Mouse (Mus musculus): ENCODE data around the gene Vmn1r3. TPM values are rescaled to one million over a fixed set of nuclear protein-coding genes. Genes with fewer than 3 reads are reported as not detected.
A peak's percentile ranks its signal among the peaks of the same experiment; 100 is the strongest.
"Not testable (repeated sequence)": the region's sequence is repeated elsewhere in the genome, so short reads cannot be mapped to it uniquely, and the experiment has no call there.

Gene Vmn1r3
- total and polyA plus RNA-seq, 3 experiments: not detected

GRCm38 (mm10) chr4:3225416-3225815 lies 40.3 kb upstream of the Vmn1r3 start:
- not testable (repeated sequence) for DNase-seq (ENCODE audit: low read depth, low spot score); H3K9me3 ChIP-seq (replicated peaks; ENCODE audit: insufficient read depth, low read length)

GRCm38 (mm10) chr4:3224848-3225247 lies 39.7 kb upstream of the Vmn1r3 start:
- DNase-seq (ENCODE audit: low read depth, low spot score); H3K79me2 ChIP-seq (ENCODE audit: control insufficient read depth, insufficient read depth, low read length, poor library complexity); H3K27ac ChIP-seq (ENCODE audit: control insufficient read depth, low read depth, low read length); H3K27me3 ChIP-seq (ENCODE audit: control insufficient read depth in 1 of 2, insufficient read depth in 2 of 2, low read length in 2 of 2); H3K36me3 ChIP-seq (ENCODE audit: control insufficient read depth in 1 of 2, insufficient read depth in 2 of 2, low read length in 2 of 2); H3K9ac ChIP-seq (ENCODE audit: control insufficient read depth, low read depth, low read length, poor library complexity, severe bottlenecking); H3K4me3 ChIP-seq (ENCODE audit: control insufficient read depth in 1 of 2, insufficient read depth in 1 of 2, low read depth in 2 of 2, low read length in 2 of 2); H3K9me3 ChIP-seq (replicated peaks; ENCODE audit: insufficient read depth, low read length); H3K4me1 ChIP-seq (ENCODE audit: control insufficient read depth in 1 of 2, insufficient read depth in 2 of 2, low read length in 2 of 2): not testable (repeated sequence)

More at GRCm38 (mm10) chr4:3225416-3225815, 40.3 kb upstream of the Vmn1r3 start:
- H3K27ac ChIP-seq (ENCODE audit: control insufficient read depth, low read depth, low read length); H3K4me1 ChIP-seq (ENCODE audit: control insufficient read depth in 1 of 2, insufficient read depth in 2 of 2, low read length in 2 of 2); H3K36me3 ChIP-seq (ENCODE audit: control insufficient read depth in 1 of 2, insufficient read depth in 2 of 2, low read length in 2 of 2); H3K27me3 ChIP-seq (ENCODE audit: control insufficient read depth in 1 of 2, insufficient read depth in 2 of 2, low read length in 2 of 2); H3K4me3 ChIP-seq (ENCODE audit: control insufficient read depth in 1 of 2, insufficient read depth in 1 of 2, low read depth in 2 of 2, low read length in 2 of 2); H3K9ac ChIP-seq (ENCODE audit: control insufficient read depth, low read depth, low read length, poor library complexity, severe bottlenecking); H3K79me2 ChIP-seq (ENCODE audit: control insufficient read depth, insufficient read depth, low read length, poor library complexity): not testable (repeated sequence)

- H3K79me2 ChIP-seq (ENCODE audit: control insufficient read depth, insufficient read depth, low read length, poor library complexity); H3K9ac ChIP-seq (ENCODE audit: control insufficient read depth, low read depth, low read length, poor library complexity, severe bottlenecking); H3K4me3 ChIP-seq (ENCODE audit: control insufficient read depth in 1 of 2, insufficient read depth in 1 of 2, low read depth in 2 of 2, low read length in 2 of 2); H3K36me3 ChIP-seq (ENCODE audit: control insufficient read depth in 1 of 2, insufficient read depth in 2 of 2, low read length in 2 of 2); H3K9me3 ChIP-seq (replicated peaks; ENCODE audit: insufficient read depth, low read length); H3K27ac ChIP-seq (ENCODE audit: control insufficient read depth, low read depth, low read length); DNase-seq (ENCODE audit: low read depth, low spot score); H3K4me1 ChIP-seq (ENCODE audit: control insufficient read depth in 1 of 2, insufficient read depth in 2 of 2, low read length in 2 of 2); H3K27me3 ChIP-seq (ENCODE audit: control insufficient read depth in 1 of 2, insufficient read depth in 2 of 2, low read length in 2 of 2): not testable (repeated sequence)
Observed at GRCm38 (mm10) chr4:3223483-3224209, 38.5 kb upstream of the Vmn1r3 start.

GRCm38 (mm10) chr4:3216382-3216781 lies 31.2 kb upstream of the Vmn1r3 start:
- peak; percentile 71 for DNase-seq (ENCODE audit: low read depth, low spot score)
- H3K9ac ChIP-seq (ENCODE audit: control insufficient read depth, low read depth, low read length, poor library complexity, severe bottlenecking); H3K36me3 ChIP-seq (ENCODE audit: control insufficient read depth in 1 of 2, insufficient read depth in 2 of 2, low read length in 2 of 2); H3K27ac ChIP-seq (ENCODE audit: control insufficient read depth, low read depth, low read length); H3K27me3 ChIP-seq (ENCODE audit: control insufficient read depth in 1 of 2, insufficient read depth in 2 of 2, low read length in 2 of 2); H3K4me1 ChIP-seq (ENCODE audit: control insufficient read depth in 1 of 2, insufficient read depth in 2 of 2, low read length in 2 of 2); H3K9me3 ChIP-seq (replicated peaks; ENCODE audit: insufficient read depth, low read length); H3K79me2 ChIP-seq (ENCODE audit: control insufficient read depth, insufficient read depth, low read length, poor library complexity); H3K4me3 ChIP-seq (ENCODE audit: control insufficient read depth in 1 of 2, insufficient read depth in 1 of 2, low read depth in 2 of 2, low read length in 2 of 2): not testable (repeated sequence)
- TF ChIP-seq TCF12 (IDR thresholded peaks at IDR 0.05; ENCODE audit: low read depth, low read length) (0 out of 2 replicates have a peak, but pooled peaks have one; percentile 32), EP300 (IDR thresholded peaks at IDR 0.05; ENCODE audit: low read depth in 1 of 2, low read length in 2 of 2) (peak; percentile 10 to 55; a peak in 3 of 4 replicates)

- not testable (repeated sequence) for H3K4me1 ChIP-seq (ENCODE audit: control insufficient read depth in 1 of 2, insufficient read depth in 2 of 2, low read length in 2 of 2); H3K27ac ChIP-seq (ENCODE audit: control insufficient read depth, low read depth, low read length); H3K36me3 ChIP-seq (ENCODE audit: control insufficient read depth in 1 of 2, insufficient read depth in 2 of 2, low read length in 2 of 2); DNase-seq (ENCODE audit: low read depth, low spot score); H3K9ac ChIP-seq (ENCODE audit: control insufficient read depth, low read depth, low read length, poor library complexity, severe bottlenecking); H3K27me3 ChIP-seq (ENCODE audit: control insufficient read depth in 1 of 2, insufficient read depth in 2 of 2, low read length in 2 of 2); H3K9me3 ChIP-seq (replicated peaks; ENCODE audit: insufficient read depth, low read length); H3K79me2 ChIP-seq (ENCODE audit: control insufficient read depth, insufficient read depth, low read length, poor library complexity); H3K4me3 ChIP-seq (ENCODE audit: control insufficient read depth in 1 of 2, insufficient read depth in 1 of 2, low read depth in 2 of 2, low read length in 2 of 2)
Observed at GRCm38 (mm10) chr4:3213349-3213748, 28.2 kb upstream of the Vmn1r3 start.

Data from MEL (cell line).